Mouse (Mus musculus): ENCODE measurements at regions not wholly inside any gene's neighbourhood (a gene's known extent, or its start where the extent isn't known, plus 50 kb on each side); places are given as distances from the start of the nearest gene placed in this dataset.

- Histone ChIP-seq H3K4me3 (replicated peaks in 1 of 3; ENCODE audit: low read depth in 2 of 3, low read length in 2 of 3, poor library complexity in 1 of 3) (no peak overlapping the region), H3K36me3 (replicated peaks in 1 of 2; ENCODE audit: control insufficient read depth in 1 of 2, insufficient read depth in 1 of 2, low read length in 1 of 2) (no peaks in the 10 kb centered on the region), H3K4me1 (ENCODE audit: control insufficient read depth in 1 of 2, insufficient read depth in 2 of 2) (no peaks in the 10 kb centered on the region), H3K27ac (ENCODE audit: insufficient read depth, low read depth) (no peak overlapping the region), H3K9ac (ENCODE audit: insufficient read depth, low read depth) (no peak overlapping the region), H3K9me3 (replicated peaks; ENCODE audit: low read length) (peaks cover 24% of the 10 kb centered on the region), H3K4me2 (ENCODE audit: insufficient read depth, low read depth, poor library complexity, severe bottlenecking) (no peak overlapping the region), H3K27me3 (replicated peaks) (no peaks in the 10 kb centered on the region), H3K79me2 (replicated peaks; ENCODE audit: control insufficient read depth, extremely low read depth, insufficient read depth, poor library complexity, severe bottlenecking) (no peaks in the 10 kb centered on the region)
- dilution Hi-C loops (cut with MboI; ENCODE audit: extremely low pct_ligation_motif_present, extremely low pct_unique_long_range_greater_than_20kb, low sequenced_read_pairs): no loop called here
- in situ Hi-C loops (cut with MboI; ENCODE audit: low pct_ligation_motif_present, low pct_unique_long_range_greater_than_20kb, low sequenced_read_pairs): no loop called here
- no peak for DNase-seq (ENCODE audit: extremely low read depth)
- TF ChIP-seq RAD21 (IDR thresholded peaks at IDR 0.05; ENCODE audit: low read depth, low read length) (no peak), KAT2A (IDR thresholded peaks at IDR 0.05; ENCODE audit: insufficient replicate concordance, low read length) (no peak), MAX (IDR thresholded peaks at IDR 0.05; ENCODE audit: low read length) (no peak), ZNF384 (IDR thresholded peaks at IDR 0.05; ENCODE audit: low read depth, low read length) (no peak), ZKSCAN1 (IDR thresholded peaks at IDR 0.05; ENCODE audit: borderline replicate concordance, low read depth, low read length) (no peak), SIN3A (IDR thresholded peaks at IDR 0.05; ENCODE audit: low read length) (no peak), SMC3 (IDR thresholded peaks at IDR 0.05; ENCODE audit: low read depth, low read length) (no peak), EP300 (IDR thresholded peaks at IDR 0.05; ENCODE audit: low read length) (no peak), HCFC1 (IDR thresholded peaks at IDR 0.05; ENCODE audit: low read depth, low read length) (no peak), NELFE (IDR thresholded peaks at IDR 0.05; ENCODE audit: low read depth, low read length) (no peak)
These were observed 771.2 kb downstream of the Ntrk3 start for GRCm38 (mm10) chr7:77966658-77967057.

GRCm38 (mm10) chr7:77933366-77933765 is 804.4 kb downstream of the Ntrk3 start:
- dilution Hi-C loops (cut with MboI; ENCODE audit: extremely low pct_ligation_motif_present, extremely low pct_unique_long_range_greater_than_20kb, low sequenced_read_pairs) (no loop called here), in situ Hi-C loops (cut with MboI; ENCODE audit: low pct_ligation_motif_present, low pct_unique_long_range_greater_than_20kb, low sequenced_read_pairs) (no loop called here)
- H3K27me3 ChIP-seq (replicated peaks): no peaks in the 10 kb centered on the region
- no peaks in the 10 kb centered on the region for H3K4me1 ChIP-seq (ENCODE audit: control insufficient read depth in 1 of 2, insufficient read depth in 2 of 2)
- H3K79me2 ChIP-seq (replicated peaks; ENCODE audit: control insufficient read depth, extremely low read depth, insufficient read depth, poor library complexity, severe bottlenecking): no peaks in the 10 kb centered on the region
- no peaks in the 10 kb centered on the region for H3K36me3 ChIP-seq (replicated peaks in 1 of 2; ENCODE audit: control insufficient read depth in 1 of 2, insufficient read depth in 1 of 2, low read length in 1 of 2)
- TF ChIP-seq UBTF (IDR thresholded peaks at IDR 0.05; ENCODE audit: low read depth, low read length): no peak
- no peak for TF ChIP-seq USF2 (conservative IDR thresholded peaks at IDR 0.05; ENCODE audit: low read depth, low read length)
- TF ChIP-seq USF1 (IDR thresholded peaks at IDR 0.05; ENCODE audit: low read depth, low read length): no peak
- no peak for TF ChIP-seq SIN3A (IDR thresholded peaks at IDR 0.05; ENCODE audit: low read length)
- H3K9me3 ChIP-seq (replicated peaks; ENCODE audit: low read length): peaks cover 37% of the 10 kb centered on the region
- no peak for DNase-seq (ENCODE audit: extremely low read depth)
- no peak overlapping the region for H3K9ac ChIP-seq (ENCODE audit: insufficient read depth, low read depth)
- H3K4me2 ChIP-seq (ENCODE audit: insufficient read depth, low read depth, poor library complexity, severe bottlenecking): no peak overlapping the region
- H3K27ac ChIP-seq (ENCODE audit: insufficient read depth, low read depth): no peak overlapping the region
- no peak overlapping the region for H3K4me3 ChIP-seq (replicated peaks in 1 of 3; ENCODE audit: low read depth in 2 of 3, low read length in 2 of 3, poor library complexity in 1 of 3)
